Mouse (Mus musculus): ENCODE data around the gene Znrd1.
A peak's percentile ranks its signal among the peaks of the same experiment; 100 is the strongest.

The Znrd1 gene

GRCm38 (mm10) chr17:36922715-36923114 is 35.6 kb downstream of the Znrd1 start:
- no peak for DNase-seq (ENCODE audit: low spot score)

GRCm38 (mm10) chr17:36920239-36920638 is 38.1 kb downstream of the Znrd1 start:
- DNase-seq (ENCODE audit: low spot score), result peak; percentile 38

- peak; percentile 44 for DNase-seq (ENCODE audit: low spot score)
Measured at GRCm38 (mm10) chr17:36915076-36915475, 43.3 kb downstream of the Znrd1 start.

GRCm38 (mm10) chr17:36914108-36914507 is 44.3 kb downstream of the Znrd1 start:
- peak; percentile 52 for DNase-seq (ENCODE audit: low spot score)

GRCm38 (mm10) chr17:36912031-36912430 is 46.3 kb downstream of the Znrd1 start:
- DNase-seq (ENCODE audit: low spot score), result no peak

- DNase-seq (ENCODE audit: low spot score), result no peak
Measured at GRCm38 (mm10) chr17:36909802-36910201, 48.6 kb downstream of the Znrd1 start.

GRCm38 (mm10) chr17:36908235-36908634 is 50.1 kb downstream of the Znrd1 start:
- no peak for DNase-seq (ENCODE audit: low spot score)

Data from ovary, postnatal 36 days (tissue).